Mouse (Mus musculus) MEL (cell line): ENCODE results near the gene Aip. TPM values are rescaled to one million over a fixed set of nuclear protein-coding genes. Genes with fewer than 3 reads are reported as not detected.
A peak's percentile ranks its signal among the peaks of the same experiment; 100 is the strongest.

Experiments used
- DNase-seq: peaks from one replicate; pipeline ENCODE4 v3.0.0; 2011; ENCODE audit warnings: low read depth, low spot score
- H3K27ac ChIP-seq: 2 replicates; pipeline ENCODE4 v1.5.1; 2012; ENCODE audit warnings: low read depth, mild to moderate bottlenecking, control low read depth, low read length, moderate library complexity; ENCODE audit not compliant: control insufficient read depth
- H3K27me3 ChIP-seq, 2 experiments: fragments of 150-350 bp in 1 of 2; sonication (generic) in 1 of 2; 2 replicates each; pipeline ENCODE4 v1.6.1; 2012; ENCODE audit warnings: low read length in 2 of 2, mild to moderate bottlenecking in 2 of 2, improper control_type of control experiment in 1 of 2, moderate library complexity in 1 of 2; ENCODE audit not compliant: insufficient read depth in 2 of 2, control insufficient read depth in 1 of 2
- H3K36me3 ChIP-seq, 2 experiments: 2 replicates each; pipeline ENCODE4 v1.6.1; 2012 to 2014; ENCODE audit warnings: low read length in 2 of 2, improper control_type of control experiment in 1 of 2, inconsistent platforms in 1 of 2, mild to moderate bottlenecking in 1 of 2; ENCODE audit not compliant: insufficient read depth in 2 of 2, control insufficient read depth in 1 of 2
- H3K4me1 ChIP-seq, 2 experiments: fragments of 150-350 bp in 1 of 2; sonication (generic) in 1 of 2; 2 replicates each; pipeline ENCODE4 v1.6.1; 2012; ENCODE audit warnings: low read length in 2 of 2, improper control_type of control experiment in 1 of 2, mild to moderate bottlenecking in 1 of 2; ENCODE audit not compliant: insufficient read depth in 2 of 2, control insufficient read depth in 1 of 2
- H3K4me3 ChIP-seq, 2 experiments: fragments of 150-350 bp in 1 of 2; sonication (generic) in 1 of 2; 2 replicates each; pipeline ENCODE4 v1.5.1; 2012; ENCODE audit warnings: low read depth in 2 of 2, low read length in 2 of 2, mild to moderate bottlenecking in 2 of 2, moderate library complexity in 2 of 2, control low read depth in 1 of 2, improper control_type of control experiment in 1 of 2; ENCODE audit not compliant: control insufficient read depth in 1 of 2, insufficient read depth in 1 of 2
- H3K79me2 ChIP-seq: 2 replicates; pipeline ENCODE4 v1.6.1; 2012; ENCODE audit warnings: mild to moderate bottlenecking, low read length, moderate library complexity; ENCODE audit not compliant: control insufficient read depth, poor library complexity, insufficient read depth
- H3K9ac ChIP-seq: 2 replicates; pipeline ENCODE4 v1.6.1; 2012; ENCODE audit warnings: low read depth, mild to moderate bottlenecking, control low read depth, low read length, moderate library complexity; ENCODE audit not compliant: control insufficient read depth, poor library complexity, severe bottlenecking
- H3K9me3 ChIP-seq: fragments of 150-350 bp; sonication (generic); replicated peaks from 2 replicates; pipeline ENCODE4 v1.6.1; 2012; ENCODE audit warnings: mild to moderate bottlenecking, low read length, improper control_type of control experiment, moderate library complexity; ENCODE audit not compliant: insufficient read depth
- BHLHE40 ChIP-seq: IDR thresholded peaks from 2 replicates; pipeline ENCODE4 v1.6.1; 2012; ENCODE audit warnings: low read depth, mild to moderate bottlenecking, inconsistent platforms, low read length, improper control_type of control experiment, borderline replicate concordance
- CHD2 ChIP-seq: IDR thresholded peaks from 2 replicates; pipeline ENCODE4 v1.6.1; 2011; ENCODE audit warnings: low read length, improper control_type of control experiment
- CTCF ChIP-seq, 3 experiments: IDR thresholded peaks in 2 of 3; conservative IDR thresholded peaks in 1 of 3; 2 replicates each; pipeline ENCODE4 v1.5.1; 2011 to 2012; ENCODE audit warnings: low read length in 3 of 3, low read depth in 2 of 3, mild to moderate bottlenecking in 2 of 3, improper control_type of control experiment in 1 of 3, inconsistent platforms in 1 of 3, mixed read lengths in 1 of 3, moderate library complexity in 1 of 3; ENCODE audit not compliant: control insufficient read depth in 1 of 3, insufficient read depth in 1 of 3, poor library complexity in 1 of 3, severe bottlenecking in 1 of 3
- E2F4 ChIP-seq: IDR thresholded peaks from 2 replicates; pipeline ENCODE4 v1.6.1; 2011; ENCODE audit warnings: low read depth, low read length, improper control_type of control experiment, borderline replicate concordance
- GABPA ChIP-seq: IDR thresholded peaks from 2 replicates; pipeline ENCODE4 v1.6.1; 2012; ENCODE audit warnings: low read depth, mild to moderate bottlenecking, inconsistent platforms, low read length, improper control_type of control experiment, moderate library complexity
- GATA1 ChIP-seq: IDR thresholded peaks from 2 replicates; pipeline ENCODE4 v1.6.1; 2011; ENCODE audit warnings: low read depth, low read length, improper control_type of control experiment
- JUND ChIP-seq: IDR thresholded peaks from 2 replicates; pipeline ENCODE4 v1.6.1; 2011; ENCODE audit warnings: low read depth, mild to moderate bottlenecking, improper control_type of control experiment, low read length
- KAT2A ChIP-seq: conservative IDR thresholded peaks from 2 replicates; pipeline ENCODE4 v1.6.1; 2012; ENCODE audit warnings: low read depth, low read length, improper control_type of control experiment, inconsistent platforms
- MAX ChIP-seq: IDR thresholded peaks from 2 replicates; pipeline ENCODE4 v1.6.1; 2011; ENCODE audit warnings: low read length, improper control_type of control experiment
- MEF2A ChIP-seq: IDR thresholded peaks from 2 replicates; pipeline ENCODE4 v1.6.1; 2014; ENCODE audit warnings: low read depth, mild to moderate bottlenecking, inconsistent platforms, low read length, improper control_type of control experiment; ENCODE audit not compliant: poor library complexity, insufficient replicate concordance, severe bottlenecking; ENCODE audit errors: extremely low read depth
- MXI1 ChIP-seq: IDR thresholded peaks from 2 replicates; pipeline ENCODE4 v1.6.1; 2011; ENCODE audit warnings: mild to moderate bottlenecking, low read depth, low read length, improper control_type of control experiment
- POLR2A ChIP-seq, 2 experiments: IDR thresholded peaks; 2 replicates each; pipeline ENCODE4 v1.6.1; 2011 to 2012; ENCODE audit warnings: low read length in 2 of 2, mild to moderate bottlenecking in 2 of 2, control low read depth in 1 of 2, improper control_type of control experiment in 1 of 2, low read depth in 1 of 2, moderate library complexity in 1 of 2; ENCODE audit not compliant: control insufficient read depth in 1 of 2, insufficient read depth in 1 of 2, poor library complexity in 1 of 2
- POLR2AphosphoS2 ChIP-seq: IDR thresholded peaks from 2 replicates; pipeline ENCODE4 v1.6.1; 2011; ENCODE audit warnings: low read length, improper control_type of control experiment
- TCF12 ChIP-seq: IDR thresholded peaks from 2 replicates; pipeline ENCODE4 v1.6.1; 2014; ENCODE audit warnings: low read depth, mild to moderate bottlenecking, inconsistent platforms, low read length, improper control_type of control experiment, moderate library complexity
- USF1 ChIP-seq: IDR thresholded peaks from 2 replicates; pipeline ENCODE4 v1.6.1; 2014; ENCODE audit warnings: low read depth, mild to moderate bottlenecking, inconsistent platforms, low read length, improper control_type of control experiment, moderate library complexity
- USF2 ChIP-seq, 2 experiments: IDR thresholded peaks; 2 replicates each; pipeline ENCODE4 v1.6.1; 2011 to 2012; ENCODE audit warnings: improper control_type of control experiment in 2 of 2, low read length in 2 of 2, borderline replicate concordance in 1 of 2, inconsistent platforms in 1 of 2, low read depth in 1 of 2, mild to moderate bottlenecking in 1 of 2; ENCODE audit not compliant: insufficient read depth in 1 of 2
- polyA plus RNA-seq, 2 experiments: library from polyadenylated mRNA; stranded (reverse) in 1 of 2; unstranded in 1 of 2; fragments of >175 nt in 1 of 2; fragments of >200 nt in 1 of 2; gene quantifications; 2 replicates each; pipeline versions ENCODE4 v1.2.1 to v1.2.4; 2012; ENCODE audit warnings: low replicate concordance in 2 of 2, low read depth in 1 of 2; ENCODE audit not compliant: insufficient read length in 2 of 2, insufficient read depth in 1 of 2, missing spikeins in 1 of 2
- total RNA-seq: library from RNA; depleted of rRNA; stranded (reverse); fragments of 300-350 nt; gene quantifications from 2 replicates; pipeline ENCODE4 v1.2.3, GENCODE M21; 2012

Aip gene
- total and polyA plus RNA-seq, 3 experiments = 37.8 to 101 TPM; not detected in 1

DNA sequence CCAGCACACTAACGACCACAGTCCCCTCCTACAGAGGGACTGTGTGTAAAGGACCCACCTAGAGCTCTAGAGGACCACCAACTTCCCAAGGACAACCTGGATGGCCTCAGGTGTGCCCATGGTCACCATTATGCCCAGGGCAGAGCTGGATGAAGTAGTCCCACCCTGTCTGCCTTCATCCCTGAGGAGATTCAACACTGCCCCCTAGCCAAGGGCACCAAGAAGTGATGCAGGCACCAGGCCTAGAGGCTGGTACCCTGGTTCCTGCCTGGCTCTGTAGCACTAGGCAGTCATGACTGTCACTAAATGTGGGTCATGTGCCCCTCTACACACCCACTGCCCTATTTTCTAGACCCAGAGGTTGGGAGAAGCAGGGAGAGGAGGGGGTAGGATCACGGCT is 6.1 kb upstream of the Aip start:
- Histone ChIP-seq H3K36me3 (no peaks in the 10 kb centered on the region; a peak in 1 of 4 replicates), H3K9ac (no peak overlapping the region), H3K79me2 (no peaks in the 10 kb centered on the region), H3K27me3 (no peaks in the 10 kb centered on the region), H3K4me1 (no peaks in the 10 kb centered on the region), H3K9me3 (no peaks in the 10 kb centered on the region), H3K27ac (no peak overlapping the region), H3K4me3 (no peak overlapping the region)
- no peak for DNase-seq
- TF ChIP-seq CHD2 = no peak
- TF ChIP-seq CTCF (IDR thresholded peaks at IDR 0.05 in 2 of 3, conservative IDR thresholded peaks at IDR 0.05 in 1 of 3; ENCODE audit: control insufficient read depth in 1 of 3, insufficient read depth in 1 of 3, low read depth in 2 of 3, low read length in 3 of 3, poor library complexity in 1 of 3, severe bottlenecking in 1 of 3) = peak in 2 of 3 experiments; percentile 29 to 34; a peak in 3 of 6 replicates

DNA sequence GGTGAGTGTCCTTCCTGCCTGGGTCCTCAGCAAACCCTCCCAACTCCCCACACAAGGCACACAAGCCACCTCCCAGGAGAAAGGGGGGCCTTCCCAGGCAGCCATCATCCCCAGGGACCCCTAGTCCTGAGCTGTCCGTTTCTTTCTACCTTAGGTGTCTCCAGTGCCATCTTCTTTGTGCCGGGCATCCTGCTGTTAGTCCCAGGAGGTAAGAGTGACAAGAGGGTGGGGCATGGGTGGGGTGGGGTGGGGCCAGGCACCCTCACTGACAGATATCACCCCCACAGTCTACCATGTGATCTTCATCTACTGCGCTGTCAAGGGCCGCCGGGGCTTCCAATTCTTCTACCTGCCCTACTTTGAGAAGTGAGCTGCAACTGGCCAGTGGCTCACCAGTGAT is 5.4 kb upstream of the Aip start:
- no peak for DNase-seq
- Histone ChIP-seq H3K4me3 (no peak overlapping the region), H3K9ac (no peak overlapping the region), H3K36me3 (peaks cover 0 to 3% of the 10 kb centered on the region in 2 experiments; a peak in 1 of 4 replicates), H3K9me3 (no peaks in the 10 kb centered on the region), H3K4me1 (no peaks in the 10 kb centered on the region), H3K79me2 (peaks cover 2% of the 10 kb centered on the region; the same call in 1 of the 2 replicates), H3K27me3 (no peaks in the 10 kb centered on the region), H3K27ac (no peak overlapping the region)
- TF ChIP-seq MAX = no peak
- TF ChIP-seq GABPA = no peak
- no peak for TF ChIP-seq JUND
- TF ChIP-seq GATA1 = no peak
- TF ChIP-seq MXI1 = no peak
- TF ChIP-seq POLR2AphosphoS2 = no peak
- no peak for TF ChIP-seq TCF12
- TF ChIP-seq MEF2A = no peak

DNA sequence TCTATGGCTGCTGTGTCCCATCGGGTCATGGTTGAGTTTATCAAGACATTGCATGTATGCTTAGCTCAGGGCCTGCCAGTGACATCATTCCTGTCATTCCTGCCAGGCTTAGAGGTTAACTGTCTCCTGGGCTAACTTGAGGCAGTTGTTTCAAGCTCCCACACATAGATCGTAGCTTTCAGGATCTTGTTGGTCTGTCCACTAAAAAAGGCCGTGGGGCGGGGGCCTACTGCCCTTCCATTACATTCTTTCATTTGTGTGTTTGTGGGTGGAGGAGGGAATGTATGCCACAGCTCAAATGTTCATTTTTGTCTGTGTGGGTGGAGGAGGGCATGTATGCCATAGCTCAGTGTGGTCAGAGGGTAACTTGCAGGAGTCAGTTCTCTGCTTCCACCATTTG is 4.4 kb upstream of the Aip start:
- peaks cover 4% of the 10 kb centered on the region; the same call in 1 of the 2 replicates for H3K79me2 ChIP-seq
- H3K36me3 ChIP-seq = peaks cover 0 to 4% of the 10 kb centered on the region in 2 experiments; a peak in 2 of 4 replicates
- TF ChIP-seq KAT2A (no peak), USF1 (no peak), USF2 (IDR thresholded peaks at IDR 0.05; ENCODE audit: borderline replicate concordance in 1 of 2, insufficient read depth in 1 of 2, low read depth in 1 of 2, low read length in 2 of 2) (no peak), POLR2A (IDR thresholded peaks at IDR 0.05; ENCODE audit: control insufficient read depth in 1 of 2, insufficient read depth in 1 of 2, low read depth in 1 of 2, low read length in 2 of 2, poor library complexity in 1 of 2) (no peak), BHLHE40 (no peak), TCF12 (no peak), JUND (no peak), E2F4 (no peak)
- TF ChIP-seq, all 39 proteins: peak for 0
- H3K4me1 ChIP-seq = peaks cover 0 to under 1% of the 10 kb centered on the region in 2 experiments; a peak in 3 of 4 replicates
- no peak for DNase-seq
- H3K27ac ChIP-seq = no peak overlapping the region
- H3K9ac ChIP-seq = no peak overlapping the region
- no peaks in the 10 kb centered on the region for H3K27me3 ChIP-seq
- H3K9me3 ChIP-seq = no peaks in the 10 kb centered on the region
- H3K4me3 ChIP-seq = no peak overlapping the region
